Mouse (Mus musculus): ENCODE measurements around the gene Pitpnm1.

GRCm38 (mm10) chr19:4136463-4136862 is 36.7 kb downstream of the Pitpnm1 start:
- no peak for TF ChIP-seq CTCF (IDR thresholded peaks at IDR 0.05; ENCODE audit: insufficient read depth, low read depth, low read length)
- TF ChIP-seq POLR2A (IDR thresholded peaks at IDR 0.05; ENCODE audit: insufficient read depth, low read depth, low read length): no peak

All from olfactory bulb, adult 2 months (tissue).